Mouse (Mus musculus): ENCODE results near the gene Gm10184.
"Not testable (repeated sequence)": the region's sequence is repeated elsewhere in the genome, so short reads cannot be mapped to it uniquely, and the experiment has no call there.

Gene Gm10184

DNA sequence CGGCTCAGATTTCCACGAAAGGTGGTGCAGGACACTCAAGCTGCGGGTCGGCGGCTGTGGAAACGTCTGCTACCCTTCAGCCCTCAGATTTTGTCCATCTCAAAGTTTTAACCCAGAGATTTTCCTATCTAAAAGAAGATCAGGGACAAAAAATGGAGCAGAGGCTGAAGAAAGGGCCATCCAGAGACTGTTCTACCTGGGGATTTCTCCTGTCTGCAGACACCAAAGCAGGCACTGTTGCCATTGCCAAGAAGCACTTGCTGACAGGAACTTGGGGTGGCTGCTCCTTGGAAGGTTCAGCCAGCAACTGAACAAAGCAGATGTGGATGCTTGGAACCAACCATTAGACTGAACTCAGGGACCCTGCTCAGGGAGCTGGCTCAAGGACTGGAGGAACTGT lies at the start of gene Gm10184:
TSS of gene Gm10184 (minus strand) at position 101 of the 400 bp plus-strand sequence.
- in situ Hi-C loops (cut with MboI), result no loop called here

GRCm38 (mm10) chr17:89933950-89934349 lies 23.7 kb upstream of the Gm10184 start:
- in situ Hi-C loops (cut with MboI), result no loop called here

DNA sequence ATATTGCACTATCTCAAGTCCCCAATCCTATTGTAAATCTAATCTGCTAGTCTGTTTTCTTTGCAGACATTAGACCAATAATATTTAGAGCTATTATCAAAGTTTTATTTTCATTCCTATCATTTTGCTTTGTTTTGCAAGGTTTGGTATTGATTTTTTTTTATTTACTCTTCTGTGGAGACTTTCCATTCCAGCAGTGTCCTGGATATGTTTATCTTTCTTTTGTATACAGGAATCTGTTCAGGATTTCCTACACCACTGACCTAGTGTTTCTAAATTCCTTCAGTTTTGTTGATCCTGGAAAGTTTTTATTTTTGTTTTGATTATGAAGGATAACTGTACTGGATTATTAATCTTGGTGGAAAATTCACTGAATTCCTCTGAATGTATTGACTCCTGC lies 2.6 kb downstream of the Gm10184 start:
- in situ Hi-C loops (cut with MboI), result no loop called here

DNA sequence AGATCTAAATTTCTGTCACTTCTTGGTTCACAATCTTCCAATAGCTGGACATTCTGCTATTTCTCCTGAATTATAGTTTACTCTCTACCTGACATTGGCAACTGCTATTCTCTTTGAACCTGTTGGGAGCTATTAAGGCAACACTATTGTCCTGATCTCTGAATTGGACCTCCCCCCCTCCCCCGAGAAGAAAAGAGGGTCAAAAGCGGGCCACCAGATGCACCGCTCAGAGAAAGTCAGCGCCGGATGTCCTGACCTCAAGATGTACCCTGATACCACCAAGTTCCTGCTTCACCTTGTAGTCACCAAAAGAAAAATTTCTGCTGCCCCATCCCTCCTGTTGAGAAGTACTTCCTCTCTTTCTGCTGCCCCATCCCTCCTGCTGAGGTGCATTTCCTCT lies 5.5 kb downstream of the Gm10184 start:
- in situ Hi-C loops (cut with MboI), result not testable (repeated sequence)

GRCm38 (mm10) chr17:89902767-89903166 lies 7.5 kb downstream of the Gm10184 start:
- in situ Hi-C loops (cut with MboI), result no loop called here

GRCm38 (mm10) chr17:89900610-89901009 lies 9.6 kb downstream of the Gm10184 start:
- in situ Hi-C loops (cut with MboI), result no loop called here

- in situ Hi-C loops (cut with MboI), result no loop called here
These were observed 10.4 kb downstream of the Gm10184 start for GRCm38 (mm10) chr17:89899813-89900212.

DNA sequence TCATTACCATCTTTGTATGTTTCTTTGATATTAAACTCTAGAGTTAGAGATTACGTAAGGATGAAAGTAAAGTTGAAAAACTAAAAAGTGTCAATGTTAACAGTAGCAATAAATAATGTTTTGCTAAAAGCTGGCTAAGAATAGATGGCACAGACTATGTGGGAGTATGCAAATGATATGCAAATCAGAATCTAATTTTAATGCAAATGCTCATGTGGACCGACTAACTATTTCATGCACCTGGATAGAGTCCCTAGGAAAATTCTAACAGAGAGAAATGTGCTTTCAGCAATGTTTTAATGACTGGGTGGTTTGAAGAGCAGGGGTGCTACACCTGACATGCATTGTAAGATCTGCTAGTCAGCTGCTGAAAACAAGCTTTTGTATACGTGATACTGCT lies 45.3 kb downstream of the Gm10184 start:
- in situ Hi-C loops (cut with MboI), result no loop called here

Measured in mature B cell (primary cell).